Mouse (Mus musculus) left cerebral cortex, adult 6 months (tissue): ENCODE results near the gene Dgkd. TPM values are rescaled to one million over a fixed set of nuclear protein-coding genes. Genes with fewer than 3 reads are reported as not detected.

Source experiments
- long read RNA-seq, 2 experiments: library from polyadenylated mRNA; unstranded; transcript quantifications; one replicate each; pipeline ENCODE4 v2.0.0; 2019 to 2020
- polyA plus RNA-seq: library from polyadenylated mRNA; unstranded; fragments of <200 nt; fragmentation: Nextera tagmentation; gene quantifications from 2 replicates; pipeline ENCODE4 v1.2.3, GENCODE M21; 2021

Dgkd gene
- polyA plus RNA-seq, result 20.1 and 23.3 TPM in 2 replicates
- long read RNA-seq, experiment 1, full-length matches to known transcripts, result 96 of 194 reads
- long read RNA-seq, experiment 1, partial matches to known transcripts, result 52 of 194 reads
- long read RNA-seq, experiment 1, other reads (novel, unspliced or antisense), result 46 of 194 reads
- long read RNA-seq, experiment 2, full-length matches to known transcripts, result 3 of 38 reads
- long read RNA-seq, experiment 2, partial matches to known transcripts, result 31 of 38 reads
- long read RNA-seq, experiment 2, other reads (novel, unspliced or antisense), result 4 of 38 reads

DNA sequence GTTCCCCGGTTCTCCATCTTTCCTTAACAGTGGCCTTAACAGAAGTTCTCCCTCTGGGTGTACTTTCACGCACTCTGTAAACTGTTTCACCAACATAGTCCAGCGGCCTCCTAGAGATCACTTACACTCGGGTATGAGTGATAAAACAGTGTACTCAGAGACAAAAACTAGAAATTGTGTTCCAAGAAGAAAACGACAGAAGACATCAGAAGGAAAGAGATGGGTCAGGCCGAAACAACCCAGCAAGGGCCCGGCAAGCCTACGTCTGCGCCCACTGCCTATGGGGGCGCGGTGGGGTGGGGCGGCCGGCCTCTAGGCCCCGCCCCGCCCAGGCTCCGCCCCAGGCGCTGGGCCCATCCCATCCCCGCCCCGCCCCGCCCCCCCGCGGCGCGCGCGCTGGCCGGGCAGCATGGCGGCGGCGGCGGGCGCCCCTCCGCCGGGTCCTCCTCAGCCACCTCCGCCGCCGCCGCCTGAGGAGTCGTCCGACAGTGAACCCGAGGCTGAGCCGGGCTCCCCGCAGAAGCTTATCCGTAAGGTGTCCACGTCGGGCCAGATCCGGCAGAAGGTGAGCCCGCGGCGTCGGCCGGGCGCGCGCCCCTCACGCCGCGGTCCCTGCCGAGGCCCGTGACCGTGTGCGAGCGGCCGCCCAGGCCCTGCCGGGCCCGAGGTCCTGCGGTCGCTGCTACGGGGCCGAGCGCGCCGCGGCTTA, at the start of gene Dgkd:
TSS of gene Dgkd (plus strand) at position 396 of the 709 bp plus-strand sequence.

DNA sequence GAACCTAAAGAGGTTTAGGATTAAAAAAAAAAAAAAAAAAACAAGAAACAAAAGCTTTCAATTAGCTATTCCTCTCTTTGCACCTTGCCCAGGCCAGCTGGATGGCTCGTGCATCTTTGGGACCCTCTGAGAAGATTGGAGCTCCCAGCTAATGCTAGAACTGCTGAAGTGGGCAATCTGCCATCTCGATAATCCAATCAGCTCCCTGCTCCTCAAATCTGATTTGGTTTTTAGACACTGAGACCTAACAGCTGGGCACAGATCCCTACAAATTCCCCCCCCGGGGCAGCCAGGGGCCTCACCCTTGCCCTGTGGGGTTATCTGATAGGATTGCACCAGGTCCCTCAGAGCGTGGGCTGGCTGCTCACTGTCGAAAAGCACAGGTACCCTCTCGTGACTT, 49.5 kb upstream of the Dgkd start, which contains the start of gene Sag:
TSS of gene Sag (plus strand) at position 105 of the 400 bp plus-strand sequence.

Other genes starting within 250 kb of the Dgkd start
- 3.7 and 4.2 TPM in 2 replicates for gene Inpp5d, start 233.0 kb upstream of the Dgkd start, polyA plus RNA-seq
- gene Atg16l1, start 97.4 kb upstream of the Dgkd start, polyA plus RNA-seq, result 28.5 and 38.2 TPM in 2 replicates
- 4.2 and 5.4 TPM in 2 replicates for gene Sag, start 49.6 kb upstream of the Dgkd start, polyA plus RNA-seq
- gene Usp40, start 155.3 kb downstream of the Dgkd start, polyA plus RNA-seq, result 2.2 TPM in 2 replicates
- not detected in 2 replicates for gene Ugt1a10, start 202.1 kb downstream of the Dgkd start, polyA plus RNA-seq
- gene Ugt1a9, start 217.5 kb downstream of the Dgkd start, polyA plus RNA-seq, result not detected in 2 replicates
- gene Ugt1a8, start 234.5 kb downstream of the Dgkd start, polyA plus RNA-seq, result not detected in 2 replicates
- gene Ugt1a7c, start 241.8 kb downstream of the Dgkd start, polyA plus RNA-seq, result 0.77 and 1.0 TPM in 2 replicates
- not detected in 2 replicates for gene Ugt1a6b, start 250.0 kb downstream of the Dgkd start, polyA plus RNA-seq